Mouse (Mus musculus) heart, adult 2 months (tissue): ENCODE measurements around the gene Myo6. TPM values are rescaled to one million over a fixed set of nuclear protein-coding genes. Genes with fewer than 3 reads are reported as not detected.

Experiments
- DNase-seq, 2 experiments: peaks; one replicate each; pipeline ENCODE4 v3.0.0; 2021
- H3K27ac ChIP-seq: fragments of 200-600 bp; 2 replicates; pipeline ENCODE4 v1.8.1; 2022
- H3K27me3 ChIP-seq: fragments of 200-500 bp; 2 replicates; pipeline ENCODE4 v1.6.1; 2012; ENCODE audit warnings: mild to moderate bottlenecking, low read length, inconsistent platforms, mixed read lengths; ENCODE audit not compliant: control insufficient read depth, insufficient read depth
- H3K36me3 ChIP-seq: fragments of 200-500 bp; 2 replicates; pipeline ENCODE4 v1.6.1; 2012; ENCODE audit warnings: low read length, inconsistent platforms; ENCODE audit not compliant: control insufficient read depth, insufficient read depth
- H3K4me1 ChIP-seq: fragments of 200-500 bp; 2 replicates; pipeline ENCODE4 v1.6.1; 2011; ENCODE audit warnings: low read length; ENCODE audit not compliant: control insufficient read depth, insufficient read depth
- H3K4me3 ChIP-seq: fragments of 200-600 bp; 2 replicates; pipeline ENCODE4 v1.8.1; 2022
- H3K79me2 ChIP-seq: fragments of 200-500 bp; replicated peaks from 2 replicates; pipeline ENCODE4 v1.6.1; 2012; ENCODE audit warnings: mild to moderate bottlenecking, inconsistent platforms, low read length, moderate library complexity, mixed read lengths; ENCODE audit not compliant: control insufficient read depth, insufficient read depth
- H3K9ac ChIP-seq: fragments of 200-500 bp; 2 replicates; pipeline ENCODE4 v1.6.1; 2012; ENCODE audit warnings: low read depth, mild to moderate bottlenecking, control low read depth, inconsistent platforms, low read length, mixed read lengths
- CTCF ChIP-seq: fragments of 200-600 bp; IDR thresholded peaks from 2 replicates; pipeline ENCODE4 v1.8.1; 2022; ENCODE audit warnings: antibody characterized with exemption, mild to moderate bottlenecking, moderate library complexity
- EP300 ChIP-seq: fragments of 200-500 bp; IDR thresholded peaks from 2 replicates; pipeline ENCODE4 v1.6.1; 2011; ENCODE audit warnings: low read depth, low read length, control low read depth; ENCODE audit not compliant: insufficient read depth
- POLR2A ChIP-seq: fragments of 200-500 bp; IDR thresholded peaks from 2 replicates; pipeline ENCODE4 v1.6.1; 2011; ENCODE audit warnings: mild to moderate bottlenecking, low read depth, low read length, control low read depth; ENCODE audit not compliant: insufficient read depth
- WGBS: fragments of 180-500 bp; shearing (Covaris S2); methylation state at CpG from one replicate; pipeline ENCODE4 v1.1.7; 2018; 5-methylcytosine and 5-hydroxymethylcytosine counted together
- intact Hi-C: fragments of 180-260 bp; cut with DNase I; formaldehyde crosslinking; loops from one replicate; pipeline ENCODE4 v1.15.1; 2025
- polyA plus RNA-seq: library from polyadenylated mRNA; depleted of rRNA; stranded (reverse); fragments of >200 nt; gene quantifications from 2 replicates; pipeline ENCODE4 v1.2.3, GENCODE M21; 2012
- total RNA-seq, 2 experiments: library from RNA; stranded (reverse); gene quantifications; 2 replicates each; pipeline ENCODE4 v1.2.3; 2021

Gene Myo6
- total and polyA plus RNA-seq, 3 experiments: 6.4 to 11.4 (median 10.5) TPM

- no peak for DNase-seq
- intact Hi-C loops: loop anchor here (10.0 kb wide), 1 partner anchor 1291 kb away; no protein-coding TSS in a partner anchor
- TF ChIP-seq EP300 (no peak), CTCF (no peak), POLR2A (no peak)
Observed at GRCm38 (mm10) chr9:80333998-80334605, 169.3 kb downstream of the Myo6 start.

DNA sequence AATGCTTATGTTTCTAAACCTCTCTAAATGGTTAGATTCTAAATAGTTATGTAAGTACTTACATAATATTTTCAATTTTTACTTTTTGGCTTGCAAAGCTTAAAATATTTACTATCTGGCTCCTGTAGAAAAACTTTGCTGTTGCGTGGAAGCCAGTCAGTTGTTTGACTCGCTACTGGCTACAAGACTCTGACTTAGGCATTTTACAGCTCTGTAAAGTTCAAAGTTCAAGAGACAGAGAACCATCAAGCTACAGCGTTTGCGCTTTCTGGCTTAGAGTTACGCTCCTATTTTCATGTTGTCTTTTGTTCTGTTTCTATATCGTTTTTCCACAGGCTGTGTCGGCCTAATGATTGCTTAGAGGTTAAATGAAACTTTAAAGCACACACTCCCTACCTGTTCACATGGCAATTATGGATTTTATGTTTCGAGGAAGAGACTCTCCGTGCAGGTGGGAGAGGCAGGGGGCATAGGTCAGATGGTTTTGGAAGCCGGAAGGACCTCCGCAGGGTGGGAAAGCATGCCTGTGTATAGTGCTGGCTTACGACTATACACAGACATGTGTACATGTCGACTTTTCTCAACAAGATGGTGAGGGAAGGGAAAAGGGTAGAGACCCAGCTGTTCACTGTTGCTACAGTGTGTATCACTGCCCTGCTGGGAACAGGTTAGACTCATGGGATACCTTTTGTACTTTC lies 171.0 kb downstream of the Myo6 start:
- H3K9ac ChIP-seq: no peak overlapping the region
- WGBS: 87% methylated on average over 13 of the region's 13 CpGs
- no peak overlapping the region for H3K4me3 ChIP-seq
- intact Hi-C loops: loop anchor here (10.0 kb wide), 1 partner anchor 1289 kb away; no protein-coding TSS in a partner anchor
- H3K27ac ChIP-seq: no peak overlapping the region
- DNase-seq: no peak
- no peaks in the 10 kb centered on the region for H3K36me3 ChIP-seq
- H3K4me1 ChIP-seq: no peaks in the 10 kb centered on the region
- no peaks in the 10 kb centered on the region for H3K27me3 ChIP-seq
- TF ChIP-seq EP300: no peak
- TF ChIP-seq POLR2A: no peak
- no peak for TF ChIP-seq CTCF
- no peaks in the 10 kb centered on the region for H3K79me2 ChIP-seq

More at GRCm38 (mm10) chr9:80333998-80334605, 169.3 kb downstream of the Myo6 start:
- no peaks in the 10 kb centered on the region for H3K79me2 ChIP-seq
- H3K27me3 ChIP-seq: no peaks in the 10 kb centered on the region
- 66% methylated on average over 14 of the region's 14 CpGs for WGBS
- no peak overlapping the region for H3K9ac ChIP-seq
- H3K4me3 ChIP-seq: no peak overlapping the region
- no peaks in the 10 kb centered on the region for H3K36me3 ChIP-seq
- no peaks in the 10 kb centered on the region for H3K4me1 ChIP-seq
- H3K27ac ChIP-seq: no peak overlapping the region

- Histone ChIP-seq H3K36me3 (no peaks in the 10 kb centered on the region), H3K27me3 (no peaks in the 10 kb centered on the region), H3K9ac (no peak overlapping the region), H3K4me1 (no peaks in the 10 kb centered on the region), H3K27ac (no peak overlapping the region), H3K4me3 (no peak overlapping the region), H3K79me2 (no peaks in the 10 kb centered on the region)
- no peak for TF ChIP-seq CTCF
- intact Hi-C loops: loop anchor here (10.0 kb wide), 1 partner anchor 1287 kb away; no protein-coding TSS in a partner anchor
- WGBS: 73% methylated on average over 6 of the region's 6 CpGs
- DNase-seq: no peak
Observed at GRCm38 (mm10) chr9:80338026-80338425, 173.2 kb downstream of the Myo6 start.

GRCm38 (mm10) chr9:80340927-80341326 lies 176.1 kb downstream of the Myo6 start:
- no peak for TF ChIP-seq POLR2A
- TF ChIP-seq EP300: no peak
- no peak for TF ChIP-seq CTCF
- no peaks in the 10 kb centered on the region for H3K79me2 ChIP-seq
- no peaks in the 10 kb centered on the region for H3K27me3 ChIP-seq
- H3K9ac ChIP-seq: no peak overlapping the region
- no peaks in the 10 kb centered on the region for H3K4me1 ChIP-seq
- DNase-seq: no peak
- 55% methylated on average over 1 of the region's 1 CpGs for WGBS
- no peaks in the 10 kb centered on the region for H3K36me3 ChIP-seq
- H3K27ac ChIP-seq: no peak overlapping the region
- no peak overlapping the region for H3K4me3 ChIP-seq
- intact Hi-C loops: no loop called here

DNA sequence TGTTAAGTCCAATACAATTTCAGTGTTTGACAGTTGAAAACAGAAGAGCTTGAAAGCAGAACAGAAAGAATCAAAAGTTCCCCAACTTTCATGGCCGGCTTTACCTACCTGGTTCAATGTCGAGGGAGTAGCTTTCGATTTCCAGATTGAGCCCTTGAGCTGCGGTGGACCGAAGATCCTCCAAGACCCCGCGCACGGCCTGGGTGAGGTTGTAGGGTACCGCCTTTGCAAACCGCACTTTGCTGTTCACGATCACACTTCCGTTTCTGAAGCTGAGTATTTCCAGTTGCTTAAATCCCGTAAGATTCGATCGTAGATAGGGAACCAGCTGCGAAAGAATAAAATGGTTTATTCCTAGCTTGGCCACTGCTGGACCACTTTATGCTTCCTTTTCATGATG lies 176.9 kb downstream of the Myo6 start:
- no peak for TF ChIP-seq EP300
- Histone ChIP-seq H3K4me3 (no peak overlapping the region), H3K27ac (no peak overlapping the region), H3K27me3 (no peaks in the 10 kb centered on the region), H3K79me2 (no peaks in the 10 kb centered on the region), H3K4me1 (no peaks in the 10 kb centered on the region), H3K9ac (no peak overlapping the region), H3K36me3 (no peaks in the 10 kb centered on the region)
- DNase-seq: no peak
- 95% methylated on average over 16 of the region's 16 CpGs for WGBS
- intact Hi-C loops: no loop called here

- TF ChIP-seq POLR2A (no peak), CTCF (no peak), EP300 (no peak)
- no peak for DNase-seq
- no peak overlapping the region for H3K4me3 ChIP-seq
- no peak overlapping the region for H3K9ac ChIP-seq
- no peaks in the 10 kb centered on the region for H3K4me1 ChIP-seq
- H3K27ac ChIP-seq: no peak overlapping the region
- intact Hi-C loops: no loop called here
- H3K79me2 ChIP-seq: no peaks in the 10 kb centered on the region
- H3K27me3 ChIP-seq: no peaks in the 10 kb centered on the region
- H3K36me3 ChIP-seq: no peaks in the 10 kb centered on the region
- 84% methylated on average over 6 of the region's 6 CpGs for WGBS
Observed at GRCm38 (mm10) chr9:80342520-80342919, 177.7 kb downstream of the Myo6 start.
